26 mouse cellular contexts compared by ENCODE assay signal in genomic region chr1:72383651-72384050, GRCm38 (mm10).
DNase-seq lines count a peak whose midpoint lies in the region; ATAC-seq and TF ChIP-seq lines count a peak whose summit lies in the region.
"Had no signal": no experiment of that assay in that cellular context is flagged by ENCODE, and none has a peak within 500 bp of the region (broad histone marks: within the 10 kb centered on the region; RNA-seq: fewer than 3 reads in every experiment).

No protein-coding gene starts in this region.

- H3K36me3 ChIP-seq in forebrain, postnatal 0 days (ENCODE audit: insufficient read depth), result no peaks in the 10 kb centered on the region
- H3K36me3 ChIP-seq in forebrain, embryonic 11.5 days (ENCODE audit: control insufficient read depth, insufficient read depth, low read length), result no peaks in the 10 kb centered on the region; the same call in 1 of the 2 replicates
- H3K36me3 ChIP-seq: liver, embryonic 15.5 days had no signal

- WGBS in forebrain, postnatal 0 days, result 73% methylated on average over 5 of the region's 5 CpGs
- 87% methylated on average over 5 of the region's 5 CpGs for WGBS in forebrain, embryonic 11.5 days

- H3K4me1 ChIP-seq in forebrain, postnatal 0 days (ENCODE audit: insufficient read depth), result no peaks in the 10 kb centered on the region
- no peaks in the 10 kb centered on the region for H3K4me1 ChIP-seq in forebrain, embryonic 11.5 days (replicated peaks; ENCODE audit: control insufficient read depth, insufficient read depth, low read length)
- H3K4me1 ChIP-seq: embryonic facial prominence, embryonic 12.5 days; heart, embryonic 12.5 days; hindbrain, embryonic 10.5 days; liver, embryonic 15.5 days; midbrain, embryonic 10.5 days had no signal

- no peak for DNase-seq in forebrain, postnatal 0 days
- no peak for DNase-seq in forebrain, embryonic 11.5 days (ENCODE audit: low spot score)
- DNase-seq in lung, adult 18-20 months, result peak; percentile 28 to 55
- no peak for DNase-seq in lung, postnatal 14 days
- peak; percentile 34 for DNase-seq in brain, adult 2 months (ENCODE audit: low read depth, low spot score)
- DNase-seq in lung, postnatal 25 days (ENCODE audit: low spot score), result peak; percentile 15
- no peak for DNase-seq in layer of hippocampus, adult 2 months (ENCODE audit: low spot score in 2 of 2)
- DNase-seq: adrenal gland, postnatal 36 days; cerebellum, adult 11 months; gastrocnemius, postnatal 14 days; heart, adult 18-20 months; heart, postnatal 10 days; kidney, adult 18-20 months; kidney, postnatal 25 days; liver; right cerebral cortex, postnatal 25 days; spleen, adult 18-20 months had no signal

- ATAC-seq in forebrain, postnatal 0 days, result peak; percentile 68
- no peak for ATAC-seq in forebrain, embryonic 11.5 days (replicated peaks; ENCODE audit: low FRiP score)
- ATAC-seq: forebrain, embryonic 14.5 days; inflammation-experienced regulatory T-cells, adult 6 months had no signal

- H3K27me3 ChIP-seq in forebrain, postnatal 0 days (ENCODE audit: insufficient read depth, low read length), result no peaks in the 10 kb centered on the region
- H3K27me3 ChIP-seq in forebrain, embryonic 11.5 days (ENCODE audit: control insufficient read depth, insufficient read depth, low read length), result no peaks in the 10 kb centered on the region
- H3K27me3 ChIP-seq: embryonic facial prominence, embryonic 12.5 days; heart, embryonic 12.5 days; liver, embryonic 15.5 days had no signal

- no peaks in the 10 kb centered on the region for H3K9me3 ChIP-seq in forebrain, postnatal 0 days (ENCODE audit: low read length)
- no peaks in the 10 kb centered on the region for H3K9me3 ChIP-seq in forebrain, embryonic 11.5 days (ENCODE audit: control insufficient read depth, low read length)
- H3K9me3 ChIP-seq: embryonic facial prominence, embryonic 12.5 days; heart, embryonic 12.5 days; hindbrain, embryonic 10.5 days; liver, embryonic 15.5 days; midbrain, embryonic 10.5 days had no signal

- TF ChIP-seq CTCF in forebrain, postnatal 0 days (IDR thresholded peaks at IDR 0.05; ENCODE audit: low read depth), result no peak
- TF ChIP-seq CTCF in layer of hippocampus, adult 2 months (conservative IDR thresholded peaks at IDR 0.05), result no peak

- H3K9ac ChIP-seq in forebrain, postnatal 0 days, result no peak overlapping the region
- H3K9ac ChIP-seq in forebrain, embryonic 11.5 days (ENCODE audit: low read length), result no peak overlapping the region
- H3K9ac ChIP-seq: embryonic facial prominence, embryonic 12.5 days; heart, embryonic 12.5 days; liver, embryonic 15.5 days had no signal

- no peak overlapping the region for H3K27ac ChIP-seq in forebrain, postnatal 0 days (ENCODE audit: low read depth, low read length)
- H3K27ac ChIP-seq in forebrain, embryonic 11.5 days (ENCODE audit: low read depth, low read length), result no peak overlapping the region
- no peak overlapping the region for H3K27ac ChIP-seq in layer of hippocampus, adult 2 months
- H3K27ac ChIP-seq: embryonic facial prominence, embryonic 12.5 days; hindbrain, embryonic 10.5 days; liver, embryonic 15.5 days; macrophage; midbrain, embryonic 10.5 days had no signal

- no peak overlapping the region for H3K4me3 ChIP-seq in forebrain, postnatal 0 days (ENCODE audit: low read depth, low read length)
- no peak overlapping the region for H3K4me3 ChIP-seq in forebrain, embryonic 11.5 days (ENCODE audit: low read depth, low read length)
- no peak overlapping the region for H3K4me3 ChIP-seq in layer of hippocampus, adult 2 months
- H3K4me3 ChIP-seq: embryonic facial prominence, embryonic 12.5 days; erythroblast, embryonic 14.5 days; heart, embryonic 12.5 days; hindbrain, embryonic 10.5 days; liver, embryonic 15.5 days; midbrain, embryonic 10.5 days had no signal

- H3K4me2 ChIP-seq in forebrain, postnatal 0 days (ENCODE audit: low read depth), result no peak overlapping the region
- H3K4me2 ChIP-seq in forebrain, embryonic 11.5 days (ENCODE audit: low read depth, low read length, severe bottlenecking), result no peak overlapping the region
- H3K4me2 ChIP-seq: embryonic facial prominence, embryonic 12.5 days; heart, embryonic 12.5 days; liver, embryonic 15.5 days had no signal

Comparison
In these comparisons a context has a peak if more than half of its experiments do, and no peak if none do; other contexts are left out.
1. DNase-seq: peak in lung, adult 18-20 months (2 of 2), brain, adult 2 months (single experiment) and lung, postnatal 25 days (single experiment); none in forebrain, postnatal 0 days (single experiment), forebrain, embryonic 11.5 days (single experiment), lung, postnatal 14 days (single experiment) and layer of hippocampus, adult 2 months (0 of 2).